15 mouse cellular contexts compared by ENCODE assay signal in genomic region chr13:107598391-107598790, GRCm38 (mm10).
DNase-seq lines count a peak whose midpoint lies in the region; ATAC-seq lines count a peak whose summit lies in the region.
"Had no signal": no experiment of that assay in that cellular context is flagged by ENCODE, and none has a peak within 500 bp of the region (broad histone marks: within the 10 kb centered on the region; RNA-seq: fewer than 3 reads in every experiment).

No protein-coding gene starts in this region.

- DNase-seq in intestine, embryonic 14.5 days (ENCODE audit: low spot score): peak; percentile 45
- DNase-seq in 416B (ENCODE audit: low read depth): peak; percentile 34
- peak; percentile 30 for DNase-seq in MN1 (ENCODE audit: low spot score)
- no peak for DNase-seq in limb, embryonic 10.5 days (ENCODE audit: low spot score)
- DNase-seq in embryonic facial prominence, embryonic 10.5 days (ENCODE audit: low spot score): no peak
- no peak for DNase-seq in adrenal gland, postnatal 14 days
- DNase-seq: adrenal gland, adult 2 months; cerebellum, adult 8-10 months; kidney, adult 2 months; kidney, postnatal 25 days; right cerebral cortex, postnatal 4 days had no signal

- no peaks in the 10 kb centered on the region for H3K36me3 ChIP-seq in intestine, embryonic 14.5 days (ENCODE audit: control insufficient read depth, insufficient read depth, low read length)
- H3K36me3 ChIP-seq in intestine, embryonic 16.5 days (ENCODE audit: control insufficient read depth, insufficient read depth, low read length): no peaks in the 10 kb centered on the region
- H3K36me3 ChIP-seq in limb, embryonic 10.5 days: no peaks in the 10 kb centered on the region
- H3K36me3 ChIP-seq in embryonic facial prominence, embryonic 10.5 days (replicated peaks): no peaks in the 10 kb centered on the region
- H3K36me3 ChIP-seq: midbrain, embryonic 12.5 days had no signal

- H3K4me3 ChIP-seq in intestine, embryonic 14.5 days (ENCODE audit: low read depth, low read length): no peak overlapping the region
- no peak overlapping the region for H3K4me3 ChIP-seq in intestine, embryonic 16.5 days (ENCODE audit: low read length)
- no peak overlapping the region for H3K4me3 ChIP-seq in limb, embryonic 10.5 days
- H3K4me3 ChIP-seq in embryonic facial prominence, embryonic 10.5 days: no peak overlapping the region
- H3K4me3 ChIP-seq: midbrain, embryonic 12.5 days had no signal

- H3K9ac ChIP-seq in intestine, embryonic 14.5 days (ENCODE audit: low read length): no peak overlapping the region
- no peak overlapping the region for H3K9ac ChIP-seq in intestine, embryonic 16.5 days (ENCODE audit: low read depth, low read length)
- H3K9ac ChIP-seq: midbrain, embryonic 12.5 days had no signal

- H3K4me1 ChIP-seq in intestine, embryonic 14.5 days (replicated peaks; ENCODE audit: control insufficient read depth, insufficient read depth, low read length): peaks cover 8% of the 10 kb centered on the region; the same call in 1 of the 2 replicates
- H3K4me1 ChIP-seq in intestine, embryonic 16.5 days (ENCODE audit: control insufficient read depth, insufficient read depth, low read length): no peaks in the 10 kb centered on the region
- peaks cover 52% of the 10 kb centered on the region for H3K4me1 ChIP-seq in limb, embryonic 10.5 days
- H3K4me1 ChIP-seq in embryonic facial prominence, embryonic 10.5 days: peaks cover 41% of the 10 kb centered on the region

- 0 out of 2 replicates have a peak, but pooled peaks cover under 1% of the 10 kb centered on the region for H3K9me3 ChIP-seq in intestine, embryonic 14.5 days (ENCODE audit: control insufficient read depth, low read length)
- H3K9me3 ChIP-seq in intestine, embryonic 16.5 days (ENCODE audit: control insufficient read depth, low read length): no peaks in the 10 kb centered on the region
- H3K9me3 ChIP-seq in limb, embryonic 10.5 days (replicated peaks): 0 out of 2 replicates have a peak, but pooled peaks cover under 1% of the 10 kb centered on the region
- no peaks in the 10 kb centered on the region; the same call in 1 of the 2 replicates for H3K9me3 ChIP-seq in embryonic facial prominence, embryonic 10.5 days

- H3K4me2 ChIP-seq in intestine, embryonic 14.5 days (ENCODE audit: low read length): no peak overlapping the region
- H3K4me2 ChIP-seq in intestine, embryonic 16.5 days (ENCODE audit: low read depth, low read length): no peak overlapping the region
- H3K4me2 ChIP-seq: liver, embryonic 11.5 days; midbrain, embryonic 12.5 days had no signal

- no peaks in the 10 kb centered on the region for H3K27me3 ChIP-seq in intestine, embryonic 14.5 days (replicated peaks; ENCODE audit: control insufficient read depth, insufficient read depth, low read length)
- H3K27me3 ChIP-seq in intestine, embryonic 16.5 days (replicated peaks; ENCODE audit: control insufficient read depth, insufficient read depth, low read length): no peaks in the 10 kb centered on the region
- H3K27me3 ChIP-seq in limb, embryonic 10.5 days (ENCODE audit: low read depth, poor library complexity, severe bottlenecking): peaks cover 13% of the 10 kb centered on the region; the same call in 1 of the 2 replicates
- H3K27me3 ChIP-seq in embryonic facial prominence, embryonic 10.5 days (replicated peaks; ENCODE audit: low read depth, poor library complexity, severe bottlenecking): peaks cover 5% of the 10 kb centered on the region

- ATAC-seq in intestine, embryonic 14.5 days (replicated peaks; ENCODE audit: low FRiP score, low TSS enrichment, low read depth): no peak
- no peak for ATAC-seq in intestine, embryonic 16.5 days
- ATAC-seq: hindbrain, embryonic 16.5 days had no signal

- no peak overlapping the region for H3K27ac ChIP-seq in intestine, embryonic 14.5 days (ENCODE audit: low read depth)
- H3K27ac ChIP-seq in intestine, embryonic 16.5 days (ENCODE audit: low read length): no peak overlapping the region
- H3K27ac ChIP-seq in limb, embryonic 10.5 days: 0 out of 2 replicates have a peak overlapping the region, but pooled peaks have one; percentile 30
- H3K27ac ChIP-seq in embryonic facial prominence, embryonic 10.5 days (replicated peaks): no peak overlapping the region
- H3K27ac ChIP-seq: midbrain, embryonic 12.5 days had no signal

- 59% methylated on average over 1 of the region's 1 CpGs for WGBS in intestine, embryonic 14.5 days
- WGBS in intestine, embryonic 16.5 days: 42% methylated on average over 1 of the region's 1 CpGs
- 81% methylated on average over 1 of the region's 1 CpGs for WGBS in limb, embryonic 10.5 days
- WGBS in embryonic facial prominence, embryonic 10.5 days: 10% methylated on average over 1 of the region's 1 CpGs

Comparison
In these comparisons a context has a peak if more than half of its experiments do, and no peak if none do; other contexts are left out.
1. DNase-seq: peak in intestine, embryonic 14.5 days (single experiment), 416B (single experiment) and MN1 (single experiment); none in limb, embryonic 10.5 days (single experiment), embryonic facial prominence, embryonic 10.5 days (single experiment) and adrenal gland, postnatal 14 days (single experiment).